Mouse (Mus musculus) lung, postnatal 0 days (tissue): ENCODE measurements around the gene Dlg2.

ENCODE experiments used
- CTCF ChIP-seq: IDR thresholded peaks from 2 replicates; pipeline ENCODE4 v1.5.1; 2016; ENCODE audit warnings: antibody characterized with exemption, mild to moderate bottlenecking
- EP300 ChIP-seq: IDR thresholded peaks from 2 replicates; pipeline ENCODE4 v1.6.1; 2016; ENCODE audit warnings: antibody characterized with exemption, mild to moderate bottlenecking, control low read depth

GRCm38 (mm10) chr7:90949212-90949611 lies 472.7 kb downstream of the Dlg2 start:
- TF ChIP-seq CTCF = no peak
- no peak for TF ChIP-seq EP300
